Mouse (Mus musculus) stomach, postnatal 0 days (tissue): ENCODE results near the gene Trpm3.

Source experiments
- CTCF ChIP-seq: IDR thresholded peaks from 2 replicates; pipeline ENCODE4 v1.5.1; 2016; ENCODE audit warnings: antibody characterized with exemption, low read depth, mild to moderate bottlenecking, moderate library complexity
- EP300 ChIP-seq: optimal IDR thresholded peaks from 2 replicates; pipeline ENCODE3; 2016; ENCODE audit warnings: antibody characterized with exemption

GRCm38 (mm10) chr19:22758496-22758895, 619.6 kb downstream of the Trpm3 start:
- TF ChIP-seq EP300 = no peak
- TF ChIP-seq CTCF = no peak
